Mouse (Mus musculus) stomach, embryonic 14.5 days (tissue): ENCODE results near the gene Cflar. TPM values are rescaled to one million over a fixed set of nuclear protein-coding genes. Genes with fewer than 3 reads are reported as not detected.
"Not testable (repeated sequence)": the region's sequence is repeated elsewhere in the genome, so short reads cannot be mapped to it uniquely, and the experiment has no call there.

Source experiments
- ATAC-seq: fragments of 200-750 bp; cut with Nextera tagmentation; 2 replicates; pipeline ENCODE4 v1.8.0; 2017; ENCODE audit warnings: low read depth, moderate TSS enrichment; ENCODE audit not compliant: insufficient number of reproducible peaks, insufficient read depth, low FRiP score
- H3K27ac ChIP-seq: fragments of 300-500 bp; sonication (generic); 2 replicates; pipeline ENCODE4 v1.5.1; 2014; ENCODE audit warnings: mild to moderate bottlenecking, low read length, moderate library complexity, mixed read lengths
- H3K27me3 ChIP-seq: fragments of 300-500 bp; sonication (generic); 2 replicates; pipeline ENCODE4 v1.6.1; 2014; ENCODE audit warnings: low read length, control low read depth, mixed read lengths; ENCODE audit not compliant: control insufficient read depth, insufficient read depth
- H3K36me3 ChIP-seq: fragments of 300-500 bp; sonication (generic); 2 replicates; pipeline ENCODE4 v1.6.1; 2014; ENCODE audit warnings: mild to moderate bottlenecking, control low read depth, low read length, moderate library complexity, mixed read lengths; ENCODE audit not compliant: control insufficient read depth, insufficient read depth
- H3K4me1 ChIP-seq: fragments of 300-500 bp; sonication (generic); 2 replicates; pipeline ENCODE4 v1.6.1; 2014; ENCODE audit warnings: low read length, control low read depth, mixed read lengths; ENCODE audit not compliant: control insufficient read depth, insufficient read depth
- H3K4me2 ChIP-seq: fragments of 300-500 bp; sonication (generic); replicated peaks from 2 replicates; pipeline ENCODE4 v1.6.1; 2014; ENCODE audit warnings: low read depth, low read length, control low read depth
- H3K4me3 ChIP-seq: fragments of 300-500 bp; sonication (generic); 2 replicates; pipeline ENCODE4 v1.5.1; 2014; ENCODE audit warnings: low read depth, low read length, control low read depth
- H3K9ac ChIP-seq: fragments of 300-500 bp; sonication (generic); replicated peaks from 2 replicates; pipeline ENCODE4 v1.6.1; 2014; ENCODE audit warnings: low read depth, mild to moderate bottlenecking, control low read depth, low read length, moderate library complexity, mixed read lengths
- H3K9me3 ChIP-seq: fragments of 300-500 bp; sonication (generic); 2 replicates; pipeline ENCODE4 v1.6.1; 2016; ENCODE audit warnings: low read depth, low read length, control low read depth; ENCODE audit not compliant: control insufficient read depth
- WGBS: fragments of 180-500 bp; shearing (Covaris S2); extraction: QIAGEN DNeasy Blood & Tissue Kit; methylation state at CpG from one replicate; pipeline ENCODE4 v1.1.7; 2014; 5-methylcytosine and 5-hydroxymethylcytosine counted together
- polyA plus RNA-seq: library from polyadenylated mRNA; unstranded; fragments of >200 nt; fragmentation: Nextera tagmentation; extraction: Ambion mirVana; gene quantifications from 2 replicates; pipeline ENCODE4 v1.2.1, GENCODE M21; 2014

Gene Cflar
- polyA plus RNA-seq, 1 experiment from 2014 or later: 44.1 TPM

DNA sequence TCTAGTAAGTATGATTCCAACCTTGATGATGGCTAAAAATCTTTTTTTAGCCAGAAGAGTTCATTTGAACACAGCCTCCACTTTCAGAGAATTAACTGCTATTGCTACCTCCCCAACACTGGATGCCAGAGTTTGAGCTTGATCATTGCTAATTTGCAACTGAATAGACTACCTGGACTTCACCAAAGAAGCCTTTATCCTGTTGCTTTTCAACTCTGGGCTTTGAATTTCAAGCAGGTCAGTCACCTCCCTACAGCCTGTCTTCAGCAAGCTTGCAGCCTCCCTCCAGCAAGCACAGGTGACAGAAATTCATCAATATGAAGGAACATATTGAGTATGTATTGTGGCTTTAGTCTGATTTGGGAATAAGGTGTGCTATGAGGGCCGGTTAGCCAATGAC is 21.9 kb upstream of the Cflar start:
- Histone ChIP-seq H3K4me2 (no peak overlapping the region), H3K4me1 (no peaks in the 10 kb centered on the region), H3K27me3 (no peaks in the 10 kb centered on the region), H3K27ac (no peak overlapping the region), H3K9me3 (no peaks in the 10 kb centered on the region), H3K4me3 (no peak overlapping the region), H3K36me3 (no peaks in the 10 kb centered on the region), H3K9ac (no peak overlapping the region)
- 88% methylated on average over 1 of the region's 1 CpGs for WGBS
- no peak for ATAC-seq

DNA sequence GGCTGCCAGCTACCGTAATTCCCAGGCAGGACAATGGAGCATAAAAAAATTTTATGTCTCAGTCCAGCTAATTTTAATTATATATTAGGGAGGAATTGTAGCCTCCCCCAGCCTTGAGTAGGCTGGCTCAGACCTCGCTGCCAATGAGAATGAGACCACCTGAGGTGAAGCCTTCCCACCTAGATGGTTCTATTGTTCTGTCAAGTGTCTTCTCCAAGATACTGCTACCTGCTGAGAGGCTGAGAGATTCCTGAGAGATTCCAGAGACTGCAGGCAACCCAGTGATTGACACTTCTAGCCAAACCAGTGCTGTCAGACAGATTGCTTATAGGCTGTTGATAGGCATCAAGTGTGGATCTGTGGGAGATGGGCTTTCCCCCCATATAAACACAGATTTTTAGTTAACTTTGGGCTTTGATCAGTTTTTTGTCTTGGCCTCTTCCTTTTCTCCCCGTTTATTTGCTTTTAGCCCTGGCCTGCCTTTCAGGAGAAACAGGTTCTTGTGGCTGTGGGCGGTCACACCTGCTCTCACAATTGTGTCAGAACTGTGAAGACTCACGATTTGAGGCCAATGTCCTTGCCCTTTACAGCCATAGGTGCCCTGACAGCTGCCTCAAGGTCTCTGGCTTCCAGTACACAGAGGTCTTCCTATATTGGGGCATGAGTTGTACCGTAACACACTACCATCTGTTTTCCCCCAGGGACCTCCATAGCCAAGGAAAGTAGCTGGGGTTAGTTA is 21.1 kb upstream of the Cflar start:
- Histone ChIP-seq H3K9me3 (no peaks in the 10 kb centered on the region), H3K4me2 (no peak overlapping the region), H3K9ac (no peak overlapping the region), H3K36me3 (no peaks in the 10 kb centered on the region), H3K4me3 (no peak overlapping the region), H3K27ac (no peak overlapping the region), H3K4me1 (no peaks in the 10 kb centered on the region), H3K27me3 (no peaks in the 10 kb centered on the region)
- 59% methylated on average over 6 of the region's 6 CpGs for WGBS
- no peak for ATAC-seq

DNA sequence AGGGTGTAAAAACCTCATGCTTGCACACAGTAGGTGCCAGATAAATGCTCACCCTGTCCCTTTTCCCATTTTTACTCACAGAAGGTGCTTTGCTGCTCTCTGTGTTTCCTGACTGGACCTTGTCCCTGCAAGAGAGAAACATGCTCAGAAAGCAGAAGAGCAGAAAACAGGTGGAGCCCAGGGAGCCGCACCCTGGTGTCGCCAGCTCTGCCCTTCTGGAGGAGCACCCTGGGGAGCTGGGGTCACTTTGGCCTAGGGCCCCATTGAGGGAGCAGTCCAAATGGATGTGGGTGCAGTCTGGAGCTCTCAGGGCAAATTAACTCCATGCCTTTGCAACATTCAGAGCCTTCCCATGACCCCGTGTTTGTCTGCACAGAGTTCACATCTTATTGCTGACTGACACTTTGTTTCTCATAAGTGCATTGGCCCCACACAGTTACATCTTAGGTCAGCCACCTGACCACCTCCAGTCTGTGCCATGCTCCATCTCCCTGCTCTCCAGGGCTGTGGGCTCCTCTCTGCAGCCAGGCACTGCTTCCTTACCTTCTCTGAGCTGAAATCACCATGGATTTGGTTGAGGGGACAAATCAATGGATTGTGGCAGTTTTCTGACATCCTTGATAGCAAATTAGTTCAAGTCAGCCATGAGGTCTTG is 20.3 kb upstream of the Cflar start:
- H3K27me3 ChIP-seq, H3K27ac ChIP-seq: not testable (repeated sequence)
- 64% methylated on average over 2 of the region's 3 CpGs for WGBS

GRCm38 (mm10) chr1:58691718-58692117 is 19.6 kb upstream of the Cflar start:
- 45% methylated on average over 1 of the region's 1 CpGs for WGBS
- not testable (repeated sequence) for H3K27ac ChIP-seq, H3K9me3 ChIP-seq, H3K9ac ChIP-seq, H3K27me3 ChIP-seq, H3K36me3 ChIP-seq, ATAC-seq, H3K4me2 ChIP-seq, H3K4me3 ChIP-seq, H3K4me1 ChIP-seq

More for the DNA sequence above, 20.3 kb upstream of the Cflar start:
- not testable (repeated sequence) for ATAC-seq, H3K4me3 ChIP-seq, H3K36me3 ChIP-seq, H3K4me1 ChIP-seq, H3K4me2 ChIP-seq, H3K9me3 ChIP-seq, H3K9ac ChIP-seq

GRCm38 (mm10) chr1:58693696-58694095 is 17.6 kb upstream of the Cflar start:
- Histone ChIP-seq H3K36me3 (no peaks in the 10 kb centered on the region), H3K4me2 (no peak overlapping the region), H3K4me3 (no peak overlapping the region), H3K27ac (no peak overlapping the region), H3K9ac (no peak overlapping the region), H3K9me3 (no peaks in the 10 kb centered on the region), H3K4me1 (no peaks in the 10 kb centered on the region), H3K27me3 (no peaks in the 10 kb centered on the region)
- 73% methylated on average over 1 of the region's 1 CpGs for WGBS
- no peak for ATAC-seq

- H3K9me3 ChIP-seq, H3K4me2 ChIP-seq, ATAC-seq, H3K36me3 ChIP-seq, H3K9ac ChIP-seq, H3K4me3 ChIP-seq, H3K27me3 ChIP-seq, H3K27ac ChIP-seq, H3K4me1 ChIP-seq: not testable (repeated sequence)
- WGBS: 79% methylated on average over 4 of the region's 4 CpGs
Observed at GRCm38 (mm10) chr1:58695810-58696209, 15.5 kb upstream of the Cflar start, which contains the start of gene Als2cr12. TSS of gene Als2cr12 (minus strand) at chr1:58695989.

DNA sequence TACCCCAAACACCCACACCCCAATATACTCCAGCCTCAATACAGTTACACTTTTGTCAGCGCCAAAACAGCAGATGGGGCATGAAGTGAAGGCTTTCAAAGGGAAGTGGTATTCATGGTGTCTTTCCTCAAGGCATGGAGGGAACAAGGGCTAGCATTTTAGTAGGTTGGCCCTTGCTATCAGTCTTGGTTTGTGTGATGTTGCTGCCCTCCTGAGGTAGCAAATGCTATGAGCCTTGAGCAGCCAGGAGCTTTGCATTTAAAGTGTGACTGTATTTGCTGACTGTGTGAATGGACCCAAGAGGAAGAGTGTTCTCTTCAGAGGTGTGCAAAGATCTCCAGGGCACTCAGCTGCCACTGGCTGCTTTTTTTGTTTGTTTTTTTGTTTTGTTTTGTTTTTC is 13.7 kb upstream of the Cflar start:
- not testable (repeated sequence) for H3K9ac ChIP-seq, H3K27me3 ChIP-seq, H3K36me3 ChIP-seq, H3K27ac ChIP-seq, H3K9me3 ChIP-seq, ATAC-seq, H3K4me3 ChIP-seq, H3K4me1 ChIP-seq, H3K4me2 ChIP-seq
- 57% methylated on average over 1 of the region's 1 CpGs for WGBS

DNA sequence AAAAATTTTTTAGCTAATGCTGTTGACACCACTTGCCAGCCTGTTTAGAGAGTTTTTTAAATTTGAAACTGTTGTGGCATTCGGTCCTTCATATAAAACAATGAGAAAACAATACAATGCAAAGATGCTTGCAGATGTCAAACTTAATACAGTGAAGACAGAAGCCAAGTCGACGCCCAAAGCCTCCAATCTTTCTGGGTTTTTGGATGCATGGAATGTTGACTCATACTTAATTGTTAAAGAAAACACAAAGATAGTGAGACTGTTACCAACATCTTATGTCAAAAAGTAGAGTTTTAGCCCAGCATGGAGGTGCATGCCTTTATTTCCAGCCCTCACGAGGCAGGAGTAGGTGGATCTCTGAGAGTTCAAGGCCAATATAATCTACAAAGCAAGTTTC is 12.5 kb upstream of the Cflar start:
- H3K36me3 ChIP-seq: no peaks in the 10 kb centered on the region
- H3K4me3 ChIP-seq: no peak overlapping the region
- H3K9me3 ChIP-seq: no peaks in the 10 kb centered on the region
- ATAC-seq: no peak
- no peak overlapping the region for H3K4me2 ChIP-seq
- H3K4me1 ChIP-seq: no peaks in the 10 kb centered on the region
- 83% methylated on average over 4 of the region's 4 CpGs for WGBS
- no peak overlapping the region for H3K27ac ChIP-seq
- no peak overlapping the region for H3K9ac ChIP-seq
- H3K27me3 ChIP-seq: no peaks in the 10 kb centered on the region
